Mouse (Mus musculus) erythroblast, embryonic 14.5 days (primary cell): ENCODE results near the gene Cdk17.

Source experiments
- GATA1 ChIP-seq: IDR thresholded peaks from 2 replicates; pipeline ENCODE4 v1.6.1; 2012; ENCODE audit warnings: low read length, inconsistent platforms, mixed read lengths
- TAL1 ChIP-seq: IDR thresholded peaks from 3 replicates; pipeline ENCODE4 v1.6.1; 2012; ENCODE audit warnings: low read length, inconsistent platforms, mixed read lengths

DNA sequence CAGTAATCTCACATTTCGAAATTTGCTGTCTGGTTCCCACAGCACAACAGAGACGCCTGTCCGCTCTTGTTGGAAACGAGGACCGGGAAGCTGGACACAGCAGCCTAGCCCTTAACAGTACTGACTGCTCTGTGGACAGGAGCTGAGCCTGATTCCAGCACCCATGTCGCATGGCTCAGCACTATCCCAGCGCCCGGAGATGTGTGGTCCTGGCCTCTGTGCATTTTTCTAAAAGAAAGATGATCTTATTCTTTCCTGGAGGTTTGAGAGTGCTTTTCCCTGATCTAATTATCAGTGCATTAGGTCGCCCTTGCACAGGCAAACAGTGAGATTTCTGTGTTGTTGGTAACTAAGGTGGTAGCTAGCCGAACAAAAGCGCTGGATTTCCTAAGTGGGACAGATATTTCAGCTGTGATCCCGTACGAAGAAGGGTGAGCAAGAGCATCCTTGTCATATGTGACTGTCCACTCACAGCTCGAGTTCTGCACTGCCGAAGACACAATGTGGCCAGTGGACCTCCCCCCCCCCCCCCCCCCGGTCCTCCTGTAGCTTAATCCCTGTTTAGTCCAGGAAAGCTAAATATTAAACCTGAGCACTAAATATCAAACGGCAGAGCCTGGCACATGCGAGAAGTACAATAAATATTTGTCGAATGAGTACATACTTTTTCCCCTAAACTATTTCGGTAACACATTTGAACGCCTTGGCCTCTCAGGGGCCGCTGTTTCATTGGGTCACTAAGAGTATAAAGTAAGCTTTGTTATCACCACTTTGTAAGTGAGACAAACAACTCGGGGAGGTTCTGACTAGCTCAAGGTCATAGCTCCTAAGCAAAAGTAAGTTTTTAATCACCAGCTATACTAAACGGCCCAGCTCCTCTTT is 90.0 kb downstream of the Cdk17 start:
- TF ChIP-seq TAL1 (no peak), GATA1 (no peak)
